Mouse (Mus musculus) liver, embryonic 14.5 days (tissue): ENCODE data around the gene Kcnk2.

Source experiments
- CTCF ChIP-seq: IDR thresholded peaks from 2 replicates; pipeline ENCODE4 v1.5.1; 2016; ENCODE audit warnings: antibody characterized with exemption, low read depth, control low read depth
- EP300 ChIP-seq: IDR thresholded peaks from 2 replicates; pipeline ENCODE4 v1.6.1; 2016; ENCODE audit warnings: antibody characterized with exemption, low read depth

GRCm38 (mm10) chr1:189343301-189344251 lies 58.5 kb downstream of the Kcnk2 start:
- TF ChIP-seq EP300 (no peak), CTCF (no peak)
